In the genomic region with DNA sequence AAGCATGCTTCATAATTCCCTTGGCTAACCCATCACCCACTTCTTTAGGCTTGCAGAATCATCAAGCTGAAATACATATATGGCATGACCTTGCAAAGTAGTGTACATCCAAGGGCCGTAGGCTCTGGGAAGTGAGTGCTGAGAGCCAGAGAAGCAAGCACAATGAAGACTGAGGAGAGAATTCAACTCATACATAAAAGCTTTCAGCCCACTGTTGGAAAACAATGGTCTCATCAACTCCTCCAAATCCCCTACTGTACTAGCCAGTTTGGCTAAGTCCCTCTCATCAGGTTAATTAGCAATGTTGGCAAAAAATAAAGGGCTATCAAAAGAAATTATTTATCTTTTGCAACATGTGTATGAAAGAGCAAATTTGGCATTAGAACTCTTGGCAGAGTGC, we compare ENCODE assay signal across 31 mouse cellular contexts. TPM values are rescaled to one million over a fixed set of nuclear protein-coding genes. Genes with fewer than 3 reads are reported as not detected.
"Had no signal": no experiment of that assay in that cellular context is flagged by ENCODE, and none has a peak within 500 bp of the region (broad histone marks: within the 10 kb centered on the region; RNA-seq: fewer than 3 reads in every experiment).

No protein-coding gene starts in this region.

- ATAC-seq: hindbrain, embryonic 16.5 days; inflammation-experienced regulatory T-cells, adult 6 months; intestine, embryonic 15.5 days; intestine, postnatal 0 days; liver, embryonic 12.5 days had no signal

- H3K9ac ChIP-seq: heart, embryonic 12.5 days; hindbrain, embryonic 12.5 days; hindbrain, embryonic 14.5 days; intestine, embryonic 15.5 days; limb, embryonic 13.5 days; limb, embryonic 15.5 days; liver, embryonic 12.5 days; liver, embryonic 14.5 days had no signal

- H3K36me3 ChIP-seq: heart, embryonic 10.5 days; heart, embryonic 12.5 days; hindbrain, embryonic 10.5 days; hindbrain, embryonic 12.5 days; intestine, embryonic 15.5 days; limb, embryonic 13.5 days; limb, embryonic 15.5 days; liver, embryonic 12.5 days had no signal

- H3K9me3 ChIP-seq: heart, embryonic 10.5 days; heart, embryonic 12.5 days; hindbrain, embryonic 10.5 days; hindbrain, embryonic 12.5 days; intestine, embryonic 15.5 days; limb, embryonic 13.5 days; limb, embryonic 15.5 days; liver, embryonic 12.5 days had no signal

- H3K27ac ChIP-seq: heart, embryonic 10.5 days; hindbrain, embryonic 10.5 days; hindbrain, embryonic 12.5 days; hindbrain, embryonic 14.5 days; intestine, embryonic 15.5 days; limb, embryonic 13.5 days; limb, embryonic 15.5 days; liver, embryonic 12.5 days; liver, embryonic 14.5 days had no signal

- H3K4me1 ChIP-seq: heart, embryonic 10.5 days; heart, embryonic 12.5 days; hindbrain, embryonic 10.5 days; hindbrain, embryonic 12.5 days; intestine, embryonic 15.5 days; limb, embryonic 13.5 days; liver, embryonic 12.5 days had no signal

- DNase-seq: gastrocnemius, postnatal 14 days; gastrocnemius, postnatal 36 days; heart, adult 18-20 months; heart, postnatal 10 days; heart, postnatal 4 days; kidney, adult 18-20 months; kidney, adult 8-10 months; kidney, postnatal 10 days; kidney, postnatal 36 days; layer of hippocampus, adult 9-11 months; layer of hippocampus, postnatal 36 days; left cerebral cortex, postnatal 4 days had no signal

- H3K4me2 ChIP-seq: heart, embryonic 12.5 days; hindbrain, embryonic 12.5 days; hindbrain, embryonic 14.5 days; intestine, embryonic 15.5 days; limb, embryonic 13.5 days; limb, embryonic 15.5 days; liver, embryonic 12.5 days had no signal

- H3K27me3 ChIP-seq: heart, embryonic 12.5 days; hindbrain, embryonic 12.5 days; intestine, embryonic 15.5 days; limb, embryonic 13.5 days; limb, embryonic 15.5 days; liver, embryonic 12.5 days had no signal

- H3K4me3 ChIP-seq: heart, embryonic 10.5 days; heart, embryonic 12.5 days; hindbrain, embryonic 10.5 days; hindbrain, embryonic 12.5 days; intestine, embryonic 15.5 days; limb, embryonic 13.5 days; limb, embryonic 15.5 days; liver, embryonic 12.5 days had no signal

RNA-seq across cellular contexts. Expression of gene Iqcj, which starts 22.6 kb away (rescaled TPM):
- polyA plus RNA-seq: heart, embryonic 10.5 days; heart, embryonic 12.5 days; heart, embryonic 14.5 days; heart, embryonic 16.5 days; hindbrain, embryonic 10.5 days; inflammation-experienced regulatory T-cells, adult 6 months; intestine, embryonic 15.5 days; intestine, postnatal 0 days; kidney, embryonic 14.5 days; kidney, embryonic 16.5 days; large intestine, adult 2 months; liver, adult 2 months; liver, embryonic 12.5 days; liver, embryonic 14.5 days had no signal

RNA-seq across cellular contexts. Expression of gene Iqschfp, which starts 22.6 kb away (rescaled TPM):
- polyA plus RNA-seq: heart, embryonic 10.5 days; heart, embryonic 12.5 days; heart, embryonic 14.5 days; heart, embryonic 16.5 days; inflammation-experienced regulatory T-cells, adult 6 months; intestine, embryonic 15.5 days; kidney, embryonic 14.5 days; kidney, embryonic 16.5 days; large intestine, adult 2 months; limb, embryonic 13.5 days; liver, adult 2 months; liver, embryonic 12.5 days; liver, embryonic 14.5 days had no signal
